In genomic region chr7:129597186-129597585, GRCm38 (mm10) we compare ENCODE assay signal across 16 mouse cellular contexts.
"Had no signal": no experiment of that assay in that cellular context is flagged by ENCODE, and none has a peak within 500 bp of the region (broad histone marks: within the 10 kb centered on the region; RNA-seq: fewer than 3 reads in every experiment).

No protein-coding gene starts in this region.

- H3K9ac ChIP-seq: neural tube, embryonic 13.5 days; neural tube, embryonic 15.5 days; stomach, embryonic 15.5 days had no signal

- H3K27ac ChIP-seq: neural tube, embryonic 13.5 days; neural tube, embryonic 15.5 days; stomach, embryonic 15.5 days; stomach, postnatal 0 days had no signal

- H3K4me2 ChIP-seq: neural tube, embryonic 13.5 days; neural tube, embryonic 15.5 days; stomach, embryonic 15.5 days had no signal

- H3K27me3 ChIP-seq: neural tube, embryonic 13.5 days; neural tube, embryonic 15.5 days; stomach, embryonic 15.5 days had no signal

- H3K9me3 ChIP-seq: neural tube, embryonic 13.5 days; neural tube, embryonic 15.5 days; stomach, embryonic 15.5 days had no signal

- H3K4me1 ChIP-seq: stomach, embryonic 15.5 days had no signal

- DNase-seq: retina, postnatal 1 day; right cerebral cortex, adult 18-20 months; right cerebral cortex, postnatal 14 days; right cerebral cortex, postnatal 25 days; right cerebral cortex, postnatal 4 days; spleen, adult 18-20 months; thymus, adult 18-20 months; thymus, adult 2 months; thymus, postnatal 14 days; thymus, postnatal 25 days; thymus, postnatal 36 days; thymus, postnatal 4 days had no signal

- H3K4me3 ChIP-seq: neural tube, embryonic 13.5 days; neural tube, embryonic 15.5 days; stomach, embryonic 15.5 days had no signal
